Mouse (Mus musculus): ENCODE data around the gene Sf3b6. TPM values are rescaled to one million over a fixed set of nuclear protein-coding genes. Genes with fewer than 3 reads are reported as not detected.

The Sf3b6 gene
- polyA plus RNA-seq, 1 experiment = 153 TPM

- no peaks in the 10 kb centered on the region for H3K4me1 ChIP-seq (replicated peaks; ENCODE audit: control insufficient read depth, insufficient read depth, low read length)
- H3K27me3 ChIP-seq (ENCODE audit: control insufficient read depth, insufficient read depth, low read length) = no peaks in the 10 kb centered on the region
- no peaks in the 10 kb centered on the region for H3K36me3 ChIP-seq (ENCODE audit: control insufficient read depth, insufficient read depth, low read length)
- no peak for TF ChIP-seq POLR2A (IDR thresholded peaks at IDR 0.05; ENCODE audit: control insufficient read depth, extremely low read depth, insufficient read depth, low read length, poor library complexity)
- no peak for TF ChIP-seq CTCF (IDR thresholded peaks at IDR 0.05; ENCODE audit: borderline replicate concordance, control insufficient read depth, extremely low read depth, insufficient read depth, low read length, poor library complexity)
- DNase-seq = peak; percentile 43
- no peak overlapping the region for H3K4me3 ChIP-seq (ENCODE audit: control insufficient read depth, insufficient read depth, low read length)
- H3K27ac ChIP-seq (ENCODE audit: control insufficient read depth, insufficient read depth, low read length) = no peak overlapping the region
- 98% methylated on average over 5 of the region's 5 CpGs for WGBS
Observed at GRCm38 (mm10) chr12:4856160-4856559, 38.8 kb downstream of the Sf3b6 start.

- Histone ChIP-seq H3K27ac (ENCODE audit: control insufficient read depth, insufficient read depth, low read length) (no peak overlapping the region), H3K4me3 (ENCODE audit: control insufficient read depth, insufficient read depth, low read length) (no peak overlapping the region), H3K36me3 (ENCODE audit: control insufficient read depth, insufficient read depth, low read length) (no peaks in the 10 kb centered on the region), H3K27me3 (ENCODE audit: control insufficient read depth, insufficient read depth, low read length) (no peaks in the 10 kb centered on the region), H3K4me1 (replicated peaks; ENCODE audit: control insufficient read depth, insufficient read depth, low read length) (no peaks in the 10 kb centered on the region)
- WGBS = 97% methylated on average over 2 of the region's 2 CpGs
- DNase-seq = no peak
- TF ChIP-seq POLR2A (IDR thresholded peaks at IDR 0.05; ENCODE audit: control insufficient read depth, extremely low read depth, insufficient read depth, low read length, poor library complexity) (no peak), CTCF (IDR thresholded peaks at IDR 0.05; ENCODE audit: borderline replicate concordance, control insufficient read depth, extremely low read depth, insufficient read depth, low read length, poor library complexity) (no peak)
Observed at GRCm38 (mm10) chr12:4856834-4857233, 39.5 kb downstream of the Sf3b6 start.

GRCm38 (mm10) chr12:4859241-4859914, 42.0 kb downstream of the Sf3b6 start:
- WGBS = 69% methylated on average over 11 of the region's 11 CpGs
- Histone ChIP-seq H3K27me3 (ENCODE audit: control insufficient read depth, insufficient read depth, low read length) (no peaks in the 10 kb centered on the region), H3K36me3 (ENCODE audit: control insufficient read depth, insufficient read depth, low read length) (no peaks in the 10 kb centered on the region), H3K4me1 (replicated peaks; ENCODE audit: control insufficient read depth, insufficient read depth, low read length) (no peaks in the 10 kb centered on the region), H3K27ac (ENCODE audit: control insufficient read depth, insufficient read depth, low read length) (no peak overlapping the region), H3K4me3 (ENCODE audit: control insufficient read depth, insufficient read depth, low read length) (no peak overlapping the region)
- TF ChIP-seq POLR2A (IDR thresholded peaks at IDR 0.05; ENCODE audit: control insufficient read depth, extremely low read depth, insufficient read depth, low read length, poor library complexity) (no peak), CTCF (IDR thresholded peaks at IDR 0.05; ENCODE audit: borderline replicate concordance, control insufficient read depth, extremely low read depth, insufficient read depth, low read length, poor library complexity) (no peak)
- no peak for DNase-seq

GRCm38 (mm10) chr12:4862672-4863071, 45.3 kb downstream of the Sf3b6 start:
- no peak for TF ChIP-seq POLR2A (IDR thresholded peaks at IDR 0.05; ENCODE audit: control insufficient read depth, extremely low read depth, insufficient read depth, low read length, poor library complexity)
- TF ChIP-seq CTCF (IDR thresholded peaks at IDR 0.05; ENCODE audit: borderline replicate concordance, control insufficient read depth, extremely low read depth, insufficient read depth, low read length, poor library complexity) = 0 out of 2 replicates have a peak, but pooled peaks have one; percentile 39
- Histone ChIP-seq H3K27me3 (ENCODE audit: control insufficient read depth, insufficient read depth, low read length) (no peaks in the 10 kb centered on the region), H3K36me3 (ENCODE audit: control insufficient read depth, insufficient read depth, low read length) (no peaks in the 10 kb centered on the region), H3K27ac (ENCODE audit: control insufficient read depth, insufficient read depth, low read length) (no peak overlapping the region), H3K4me3 (ENCODE audit: control insufficient read depth, insufficient read depth, low read length) (no peak overlapping the region), H3K4me1 (replicated peaks; ENCODE audit: control insufficient read depth, insufficient read depth, low read length) (no peaks in the 10 kb centered on the region)
- WGBS = 97% methylated on average over 4 of the region's 4 CpGs
- DNase-seq = no peak

GRCm38 (mm10) chr12:4863654-4864337, 46.5 kb downstream of the Sf3b6 start:
- DNase-seq = no peak
- H3K27ac ChIP-seq (ENCODE audit: control insufficient read depth, insufficient read depth, low read length) = no peak overlapping the region
- 94% methylated on average over 4 of the region's 4 CpGs for WGBS
- no peak overlapping the region for H3K4me3 ChIP-seq (ENCODE audit: control insufficient read depth, insufficient read depth, low read length)
- no peaks in the 10 kb centered on the region for H3K27me3 ChIP-seq (ENCODE audit: control insufficient read depth, insufficient read depth, low read length)
- no peaks in the 10 kb centered on the region for H3K36me3 ChIP-seq (ENCODE audit: control insufficient read depth, insufficient read depth, low read length)
- TF ChIP-seq CTCF (IDR thresholded peaks at IDR 0.05; ENCODE audit: borderline replicate concordance, control insufficient read depth, extremely low read depth, insufficient read depth, low read length, poor library complexity) (no peak), POLR2A (IDR thresholded peaks at IDR 0.05; ENCODE audit: control insufficient read depth, extremely low read depth, insufficient read depth, low read length, poor library complexity) (no peak)
- no peaks in the 10 kb centered on the region for H3K4me1 ChIP-seq (replicated peaks; ENCODE audit: control insufficient read depth, insufficient read depth, low read length)

- no peaks in the 10 kb centered on the region for H3K27me3 ChIP-seq (ENCODE audit: control insufficient read depth, insufficient read depth, low read length)
- 90% methylated on average over 4 of the region's 4 CpGs for WGBS
- no peaks in the 10 kb centered on the region for H3K36me3 ChIP-seq (ENCODE audit: control insufficient read depth, insufficient read depth, low read length)
- TF ChIP-seq CTCF (IDR thresholded peaks at IDR 0.05; ENCODE audit: borderline replicate concordance, control insufficient read depth, extremely low read depth, insufficient read depth, low read length, poor library complexity) (no peak), POLR2A (IDR thresholded peaks at IDR 0.05; ENCODE audit: control insufficient read depth, extremely low read depth, insufficient read depth, low read length, poor library complexity) (no peak)
- DNase-seq = no peak
- no peak overlapping the region for H3K27ac ChIP-seq (ENCODE audit: control insufficient read depth, insufficient read depth, low read length)
- no peak overlapping the region for H3K4me3 ChIP-seq (ENCODE audit: control insufficient read depth, insufficient read depth, low read length)
- H3K4me1 ChIP-seq (replicated peaks; ENCODE audit: control insufficient read depth, insufficient read depth, low read length) = no peaks in the 10 kb centered on the region
Observed at GRCm38 (mm10) chr12:4864338-4864690, 47.0 kb downstream of the Sf3b6 start.
